Mouse (Mus musculus): Measurements from ENCODE around the gene Gpx7.

DNA sequence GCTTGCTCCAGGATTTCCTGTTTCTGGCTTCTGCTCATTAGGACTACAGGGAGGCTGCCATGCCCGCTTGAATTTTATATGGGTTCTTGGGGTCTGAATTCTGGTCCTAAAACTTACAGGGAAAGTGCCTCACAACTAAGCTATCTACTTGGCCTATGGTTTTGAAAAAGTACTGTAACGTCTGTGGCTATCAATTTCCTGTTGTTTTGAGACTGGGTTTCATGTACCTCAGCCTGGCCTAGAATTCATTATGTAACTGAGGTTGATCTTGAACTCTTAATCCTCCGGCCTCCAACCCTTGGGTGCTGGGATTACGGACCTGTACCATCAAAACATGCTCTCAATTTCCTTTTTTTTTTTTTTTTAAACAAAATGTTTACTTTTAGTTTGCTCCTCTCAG lies 27.5 kb upstream of the Gpx7 start:
- TF ChIP-seq CTCF (IDR thresholded peaks at IDR 0.05; ENCODE audit: control insufficient read depth, insufficient read depth, low read length) (no peak), POLR2A (IDR thresholded peaks at IDR 0.05; ENCODE audit: borderline replicate concordance, control insufficient read depth, low read depth, low read length) (no peak)

All from bone marrow, adult 2 months (tissue).